Mouse (Mus musculus) liver, adult 2 months (tissue): ENCODE measurements at regions not wholly inside any gene's neighbourhood (a gene's known extent, or its start where the extent isn't known, plus 50 kb on each side); places are given as distances from the start of the nearest gene placed in this dataset.

Experiments
- DNase-seq: peaks from one replicate; pipeline ENCODE4 v3.0.0-alpha.2; 2011; ENCODE audit warnings: low read depth, low spot score; ENCODE audit errors: extremely low read depth
- H3K27ac ChIP-seq: fragments of 200-500 bp; replicated peaks from 2 replicates; pipeline ENCODE4 v1.5.1; 2012; ENCODE audit warnings: low read depth, mild to moderate bottlenecking, control low read depth, inconsistent platforms, low read length; ENCODE audit not compliant: insufficient read depth
- H3K27me3 ChIP-seq: fragments of 200-500 bp; 2 replicates; pipeline ENCODE4 v1.6.1; 2012; ENCODE audit warnings: mild to moderate bottlenecking, moderate library complexity, low read length, inconsistent platforms; ENCODE audit not compliant: control insufficient read depth, insufficient read depth
- H3K36me3 ChIP-seq: fragments of 200-500 bp; 2 replicates; pipeline ENCODE4 v1.6.1; 2012; ENCODE audit warnings: low read length, inconsistent platforms; ENCODE audit not compliant: control insufficient read depth, insufficient read depth
- H3K4me1 ChIP-seq: fragments of 200-500 bp; 2 replicates; pipeline ENCODE4 v1.6.1; 2011; ENCODE audit warnings: low read length; ENCODE audit not compliant: control insufficient read depth, insufficient read depth
- H3K4me3 ChIP-seq: fragments of 200-500 bp; 2 replicates; pipeline ENCODE4 v1.5.1; 2011; ENCODE audit warnings: low read depth, mild to moderate bottlenecking, control low read depth, low read length, moderate library complexity; ENCODE audit not compliant: insufficient read depth
- H3K79me2 ChIP-seq: fragments of 200-500 bp; 2 replicates; pipeline ENCODE4 v1.6.1; 2012; ENCODE audit warnings: inconsistent platforms, mild to moderate bottlenecking, low read length, moderate library complexity; ENCODE audit not compliant: control insufficient read depth, insufficient read depth
- H3K9ac ChIP-seq: fragments of 200-500 bp; 2 replicates; pipeline ENCODE4 v1.6.1; 2012; ENCODE audit warnings: low read depth, mild to moderate bottlenecking, control low read depth, inconsistent platforms, low read length
- CTCF ChIP-seq: fragments of 200-500 bp; IDR thresholded peaks from 2 replicates; pipeline ENCODE4 v1.5.1; 2011; ENCODE audit warnings: low read depth, low read length, control low read depth
- POLR2A ChIP-seq: fragments of 200-500 bp; IDR thresholded peaks from 2 replicates; pipeline ENCODE4 v1.6.1; 2011; ENCODE audit warnings: low read length, control low read depth; ENCODE audit not compliant: insufficient read depth; ENCODE audit errors: extremely low read depth
- WGBS: fragments of 180-500 bp; shearing (Covaris S2); methylation state at CpG from one replicate; pipeline ENCODE4 v1.1.7; 2018; 5-methylcytosine and 5-hydroxymethylcytosine counted together

GRCm38 (mm10) chr16:77328628-77329159, 273.2 kb downstream of the Gm11146 start:
- WGBS, result 40% methylated on average over 6 of the region's 6 CpGs
- Histone ChIP-seq H3K4me3 (peak overlapping the region; percentile 57), H3K79me2 (no peaks in the 10 kb centered on the region), H3K4me1 (no peaks in the 10 kb centered on the region; the same call in 1 of the 2 replicates), H3K9ac (peak overlapping the region; percentile 86), H3K27me3 (no peaks in the 10 kb centered on the region), H3K27ac (peak overlapping the region; percentile 97), H3K36me3 (no peaks in the 10 kb centered on the region)
- TF ChIP-seq CTCF, result no peak
- TF ChIP-seq POLR2A, result no peak
- DNase-seq, result no peak

GRCm38 (mm10) chr16:77328049-77328448, 273.8 kb downstream of the Gm11146 start:
- H3K27ac ChIP-seq, result no peak overlapping the region
- no peak overlapping the region for H3K4me3 ChIP-seq
- no peaks in the 10 kb centered on the region for H3K36me3 ChIP-seq
- DNase-seq, result no peak
- no peaks in the 10 kb centered on the region; the same call in 1 of the 2 replicates for H3K4me1 ChIP-seq
- no peaks in the 10 kb centered on the region for H3K79me2 ChIP-seq
- H3K27me3 ChIP-seq, result no peaks in the 10 kb centered on the region
- H3K9ac ChIP-seq, result no peak overlapping the region
- TF ChIP-seq CTCF (no peak), POLR2A (no peak)
- WGBS, result 83% methylated on average over 5 of the region's 5 CpGs

GRCm38 (mm10) chr16:77322338-77322737, 279.6 kb downstream of the Gm11146 start:
- 88% methylated on average over 5 of the region's 5 CpGs for WGBS
- no peaks in the 10 kb centered on the region for H3K4me1 ChIP-seq
- no peak overlapping the region for H3K9ac ChIP-seq
- TF ChIP-seq CTCF (no peak), POLR2A (no peak)
- H3K27me3 ChIP-seq, result no peaks in the 10 kb centered on the region
- H3K4me3 ChIP-seq, result no peak overlapping the region
- H3K27ac ChIP-seq, result no peak overlapping the region
- H3K79me2 ChIP-seq, result no peaks in the 10 kb centered on the region
- H3K36me3 ChIP-seq, result no peaks in the 10 kb centered on the region
- no peak for DNase-seq

DNA sequence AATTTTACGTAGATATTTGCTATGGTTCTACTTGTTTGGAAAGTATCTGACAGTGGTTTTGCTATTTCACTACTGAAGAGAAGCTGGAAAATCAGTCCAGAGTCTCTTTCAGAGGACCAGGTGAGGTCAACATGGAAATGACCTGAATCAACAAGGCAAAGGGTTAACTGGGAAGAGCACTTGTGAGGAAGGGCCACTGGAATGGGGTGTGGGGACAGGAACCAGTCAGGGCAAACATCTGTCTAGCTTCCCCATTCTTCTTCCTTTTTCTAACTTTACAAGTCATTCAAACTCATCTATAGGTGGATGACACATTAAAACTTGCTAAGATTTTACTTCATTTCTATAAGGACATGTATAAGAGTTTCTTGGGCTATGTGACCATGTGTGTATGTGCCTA, 283.7 kb downstream of the Gm11146 start:
- WGBS, result 96% methylated on average over 1 of the region's 1 CpGs
- Histone ChIP-seq H3K4me1 (no peaks in the 10 kb centered on the region), H3K27ac (no peak overlapping the region), H3K27me3 (no peaks in the 10 kb centered on the region), H3K79me2 (no peaks in the 10 kb centered on the region), H3K36me3 (no peaks in the 10 kb centered on the region), H3K4me3 (no peak overlapping the region), H3K9ac (no peak overlapping the region)
- TF ChIP-seq POLR2A (no peak), CTCF (no peak)
- no peak for DNase-seq

DNA sequence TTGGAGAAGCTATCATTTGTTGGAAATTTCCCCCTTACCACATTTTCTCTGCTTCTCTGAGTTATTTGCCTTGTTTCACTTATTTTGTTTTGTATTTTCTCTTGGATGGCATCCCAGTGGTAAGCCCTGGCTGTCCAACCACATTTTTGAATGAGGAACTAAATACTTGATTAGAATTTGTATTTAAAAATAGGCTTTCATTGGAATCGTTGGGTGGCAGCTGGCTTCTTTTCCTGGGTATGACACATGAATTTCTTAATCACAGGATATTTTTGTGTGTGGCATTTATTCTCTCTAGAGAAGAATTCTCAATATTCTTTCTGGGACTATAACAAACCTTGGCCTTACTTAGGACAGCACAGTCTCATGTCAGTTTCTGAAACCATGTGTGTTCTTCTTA, 286.5 kb downstream of the Gm11146 start:
- 60% methylated on average over 1 of the region's 1 CpGs for WGBS

GRCm38 (mm10) chr16:77313195-77313594, 288.7 kb downstream of the Gm11146 start:
- H3K27me3 ChIP-seq, result no peaks in the 10 kb centered on the region
- H3K9ac ChIP-seq, result no peak overlapping the region
- no peak for DNase-seq
- TF ChIP-seq POLR2A (no peak), CTCF (no peak)
- H3K36me3 ChIP-seq, result no peaks in the 10 kb centered on the region
- H3K27ac ChIP-seq, result no peak overlapping the region
- no peaks in the 10 kb centered on the region for H3K4me1 ChIP-seq
- no peak overlapping the region for H3K4me3 ChIP-seq
- no peaks in the 10 kb centered on the region for H3K79me2 ChIP-seq

More for the DNA sequence above, 286.5 kb downstream of the Gm11146 start:
- H3K36me3 ChIP-seq, result no peaks in the 10 kb centered on the region
- DNase-seq, result no peak
- TF ChIP-seq CTCF (no peak), POLR2A (no peak)
- no peak overlapping the region for H3K4me3 ChIP-seq
- no peaks in the 10 kb centered on the region for H3K4me1 ChIP-seq
- no peaks in the 10 kb centered on the region for H3K79me2 ChIP-seq
- no peaks in the 10 kb centered on the region for H3K27me3 ChIP-seq
- H3K9ac ChIP-seq, result no peak overlapping the region
- H3K27ac ChIP-seq, result no peak overlapping the region
